Mouse (Mus musculus): ENCODE data around the gene Ccl22.

The Ccl22 gene

GRCm38 (mm10) chr8:94778895-94779533, 33.6 kb downstream of the Ccl22 start:
- no peak for DNase-seq (ENCODE audit: low read depth, low spot score)

- no peak for DNase-seq (ENCODE audit: low read depth, low spot score)
Observed at GRCm38 (mm10) chr8:94779534-94780294, 34.3 kb downstream of the Ccl22 start.

GRCm38 (mm10) chr8:94780491-94781154, 35.2 kb downstream of the Ccl22 start:
- DNase-seq (ENCODE audit: low read depth, low spot score): no peak

GRCm38 (mm10) chr8:94781155-94781837, 35.9 kb downstream of the Ccl22 start:
- no peak for DNase-seq (ENCODE audit: low read depth, low spot score)

GRCm38 (mm10) chr8:94781838-94782235, 36.4 kb downstream of the Ccl22 start:
- DNase-seq (ENCODE audit: low read depth, low spot score): peak; percentile 76

- no peak for DNase-seq (ENCODE audit: low read depth, low spot score)
Observed at GRCm38 (mm10) chr8:94783890-94784289, 38.5 kb downstream of the Ccl22 start.

GRCm38 (mm10) chr8:94785247-94785985, 40.0 kb downstream of the Ccl22 start:
- DNase-seq (ENCODE audit: low read depth, low spot score): peak; percentile 81

GRCm38 (mm10) chr8:94785995-94786595, 40.7 kb downstream of the Ccl22 start:
- DNase-seq (ENCODE audit: low read depth, low spot score): no peak

GRCm38 (mm10) chr8:94787524-94788501, 42.4 kb downstream of the Ccl22 start:
- peak; percentile 76 for DNase-seq (ENCODE audit: low read depth, low spot score)

GRCm38 (mm10) chr8:94789256-94789955, 44.0 kb downstream of the Ccl22 start:
- DNase-seq (ENCODE audit: low read depth, low spot score): no peak

GRCm38 (mm10) chr8:94794368-94794767, 49.0 kb downstream of the Ccl22 start:
- DNase-seq (ENCODE audit: low read depth, low spot score): no peak

- DNase-seq (ENCODE audit: low read depth, low spot score): no peak
Observed at GRCm38 (mm10) chr8:94794782-94795181, 49.4 kb downstream of the Ccl22 start.

- DNase-seq (ENCODE audit: low read depth, low spot score): peak; percentile 76
Observed at GRCm38 (mm10) chr8:94800278-94800968, 55.0 kb downstream of the Ccl22 start.
